Mouse (Mus musculus): ENCODE measurements around the gene Erc1.

DNA sequence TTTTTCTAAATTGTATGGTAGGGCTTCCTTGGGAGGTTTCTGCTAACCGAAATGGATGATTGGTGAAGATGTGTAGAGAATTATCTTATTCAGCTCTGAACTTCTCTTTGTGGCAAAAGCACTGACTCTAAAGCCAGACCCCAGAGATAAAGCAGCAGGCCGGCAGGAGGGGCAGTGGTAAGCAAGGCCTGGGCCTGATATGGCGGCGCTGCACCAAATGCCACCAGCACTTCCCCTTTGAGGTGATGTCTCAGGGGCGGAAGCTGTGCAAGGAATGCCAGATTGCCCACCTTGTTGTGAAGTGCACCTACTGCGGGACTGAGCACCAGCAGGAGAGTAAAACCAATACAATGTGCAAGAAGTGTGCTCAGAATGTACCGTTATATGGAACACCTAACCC lies 44.7 kb upstream of the Erc1 start:
- TF ChIP-seq CTCF (IDR thresholded peaks at IDR 0.05; ENCODE audit: low read depth) (no peak), EP300 (optimal IDR thresholded peaks at IDR 0.05) (no peak)

Measured in stomach, postnatal 0 days (tissue).